Mouse (Mus musculus) spleen, adult 2 months (tissue): ENCODE results near the gene Pecam1.

Source experiments
- CTCF ChIP-seq: fragments of 200-500 bp; IDR thresholded peaks from 2 replicates; pipeline ENCODE4 v1.5.1; 2011; ENCODE audit warnings: mild to moderate bottlenecking, inconsistent platforms; ENCODE audit not compliant: insufficient read depth, insufficient read length, insufficient replicate concordance; ENCODE audit errors: extremely low read depth
- POLR2A ChIP-seq: fragments of 200-500 bp; IDR thresholded peaks from 2 replicates; pipeline ENCODE4 v1.6.1; 2011; ENCODE audit warnings: low read depth, low read length, inconsistent platforms

DNA sequence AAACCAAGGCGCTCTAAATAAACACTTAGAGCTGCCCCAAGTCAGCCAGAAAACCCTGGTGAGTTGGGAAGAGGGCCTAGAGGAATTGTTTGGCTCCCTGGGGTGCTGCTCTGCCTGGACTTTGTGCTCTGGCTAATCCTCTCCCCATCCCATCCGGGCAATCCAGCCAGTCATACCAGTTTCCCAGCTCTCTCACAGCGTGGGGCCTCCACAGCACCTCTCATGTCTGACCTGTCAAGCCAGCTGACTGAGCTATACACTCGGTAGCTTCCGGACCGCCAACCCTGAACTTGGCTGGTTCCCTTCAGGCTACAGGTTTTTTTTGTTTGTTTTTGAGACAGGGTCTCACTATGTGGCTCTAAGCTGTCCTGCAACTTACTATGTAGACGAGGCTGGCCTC lies 112.7 kb downstream of the Pecam1 start:
- no peak for TF ChIP-seq POLR2A
- no peak for TF ChIP-seq CTCF
